Mouse (Mus musculus): Measurements from ENCODE around the gene Epsti1. TPM values are rescaled to one million over a fixed set of nuclear protein-coding genes. Genes with fewer than 3 reads are reported as not detected.

The Epsti1 gene
- polyA plus RNA-seq, 1 experiment from 2014 or later, result 0.19 TPM

DNA sequence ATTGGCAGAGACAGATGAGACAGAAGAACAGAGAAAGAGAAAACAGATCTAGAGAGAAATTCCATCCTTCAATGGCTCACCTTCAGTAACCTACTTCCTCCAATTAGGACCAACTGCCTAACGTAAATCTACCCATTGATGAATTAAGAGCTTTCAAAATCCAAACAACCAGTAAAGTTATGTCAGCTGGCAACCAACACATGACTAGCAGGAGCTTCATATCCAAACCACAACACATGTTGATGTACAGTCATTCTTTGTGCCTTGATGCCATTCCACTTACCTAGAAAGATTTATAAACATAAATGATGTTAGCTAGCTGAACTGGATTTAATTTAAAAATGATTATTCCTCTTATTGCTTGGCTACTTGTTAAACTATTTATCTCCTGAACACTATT is 22.0 kb upstream of the Epsti1 start:
- no peaks in the 10 kb centered on the region for H3K36me3 ChIP-seq
- H3K9ac ChIP-seq, result no peak overlapping the region
- no peak for ATAC-seq (ENCODE audit: insufficient number of reproducible peaks, insufficient read depth, low FRiP score, low TSS enrichment)
- no peak overlapping the region for H3K4me2 ChIP-seq (replicated peaks)
- no peaks in the 10 kb centered on the region for H3K27me3 ChIP-seq
- no peak overlapping the region for H3K27ac ChIP-seq
- H3K9me3 ChIP-seq, result no peaks in the 10 kb centered on the region
- no peak overlapping the region for H3K4me3 ChIP-seq
- WGBS, result 45% methylated on average over 1 of the region's 1 CpGs
- no peaks in the 10 kb centered on the region for H3K4me1 ChIP-seq

DNA sequence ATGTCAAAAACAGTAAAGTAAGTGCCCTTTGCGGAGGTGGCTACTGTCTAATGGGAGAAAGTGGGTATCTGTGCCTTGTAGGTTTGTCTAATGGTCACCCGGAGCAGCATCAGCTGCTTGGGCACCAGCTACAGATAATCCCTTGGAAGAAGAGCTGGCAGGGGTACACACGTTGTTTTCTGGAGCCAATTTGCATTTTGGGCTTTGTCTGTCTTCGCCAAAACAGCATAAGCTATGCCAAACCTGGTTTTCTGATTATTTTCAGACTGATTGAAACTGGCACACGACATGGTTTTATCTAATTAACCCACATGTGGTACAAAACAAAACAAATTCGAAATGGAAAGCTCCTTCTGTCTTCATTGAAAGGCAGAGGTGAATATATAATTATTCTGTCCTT is 21.4 kb upstream of the Epsti1 start:
- no peaks in the 10 kb centered on the region for H3K36me3 ChIP-seq
- no peak overlapping the region for H3K4me2 ChIP-seq (replicated peaks)
- H3K9ac ChIP-seq, result no peak overlapping the region
- no peak for ATAC-seq (ENCODE audit: insufficient number of reproducible peaks, insufficient read depth, low FRiP score, low TSS enrichment)
- H3K4me1 ChIP-seq, result no peaks in the 10 kb centered on the region
- H3K27me3 ChIP-seq, result no peaks in the 10 kb centered on the region
- no peak overlapping the region for H3K27ac ChIP-seq
- no peak overlapping the region for H3K4me3 ChIP-seq
- 65% methylated on average over 6 of the region's 6 CpGs for WGBS
- no peaks in the 10 kb centered on the region for H3K9me3 ChIP-seq

DNA sequence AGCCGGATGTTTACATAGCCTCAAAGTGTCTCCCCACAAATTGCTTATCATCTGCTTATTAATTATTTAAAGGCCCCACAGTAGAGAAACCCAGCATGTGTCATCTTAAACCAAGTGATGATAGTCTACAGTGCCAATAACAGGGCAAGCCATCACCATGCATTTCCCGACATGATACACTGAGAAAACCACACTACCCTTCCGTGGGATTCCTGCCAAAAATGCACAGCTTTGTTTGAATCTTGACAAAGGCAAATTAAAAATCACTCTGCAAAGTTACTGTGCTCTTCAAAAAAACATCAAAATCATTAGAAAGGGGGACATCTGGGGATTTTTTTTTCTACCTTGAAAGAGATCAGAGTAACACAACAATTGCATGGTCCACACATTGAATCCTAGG is 17.7 kb upstream of the Epsti1 start:
- no peaks in the 10 kb centered on the region for H3K36me3 ChIP-seq
- no peaks in the 10 kb centered on the region for H3K9me3 ChIP-seq
- no peak overlapping the region for H3K27ac ChIP-seq
- no peak for ATAC-seq (ENCODE audit: insufficient number of reproducible peaks, insufficient read depth, low FRiP score, low TSS enrichment)
- H3K27me3 ChIP-seq, result no peaks in the 10 kb centered on the region
- H3K9ac ChIP-seq, result no peak overlapping the region
- 87% methylated on average over 3 of the region's 3 CpGs for WGBS
- H3K4me1 ChIP-seq, result no peaks in the 10 kb centered on the region
- H3K4me3 ChIP-seq, result no peak overlapping the region
- H3K4me2 ChIP-seq (replicated peaks), result no peak overlapping the region

DNA sequence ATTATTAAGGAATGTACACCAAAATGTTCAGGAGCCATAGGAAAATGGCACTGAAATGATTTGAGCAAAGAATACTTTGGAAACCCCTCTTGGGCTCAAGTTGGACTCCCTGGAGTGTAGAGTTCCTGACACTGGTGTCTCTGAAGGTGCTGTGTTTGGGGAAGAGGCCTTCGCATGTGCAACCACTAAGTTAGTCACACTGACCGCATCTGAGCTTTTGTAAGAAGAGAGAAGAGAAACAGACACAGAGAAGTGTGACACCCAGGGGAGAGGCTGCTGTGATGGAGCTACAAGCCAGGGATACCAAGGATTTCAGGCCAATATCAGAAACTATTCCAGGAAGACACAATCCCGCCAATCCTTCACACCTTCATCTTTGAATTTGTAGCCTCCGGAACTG is 17.1 kb upstream of the Epsti1 start:
- no peak overlapping the region for H3K9ac ChIP-seq
- no peak overlapping the region for H3K27ac ChIP-seq
- H3K36me3 ChIP-seq, result no peaks in the 10 kb centered on the region
- no peak overlapping the region for H3K4me2 ChIP-seq (replicated peaks)
- no peaks in the 10 kb centered on the region for H3K27me3 ChIP-seq
- no peaks in the 10 kb centered on the region for H3K9me3 ChIP-seq
- no peak for ATAC-seq (ENCODE audit: insufficient number of reproducible peaks, insufficient read depth, low FRiP score, low TSS enrichment)
- H3K4me3 ChIP-seq, result no peak overlapping the region
- 86% methylated on average over 4 of the region's 4 CpGs for WGBS
- H3K4me1 ChIP-seq, result no peaks in the 10 kb centered on the region

GRCm38 (mm10) chr14:77889911-77890310 is 14.1 kb upstream of the Epsti1 start:
- WGBS, result 88% methylated on average over 7 of the region's 7 CpGs
- ATAC-seq (ENCODE audit: insufficient number of reproducible peaks, insufficient read depth, low FRiP score, low TSS enrichment), result no peak
- H3K9ac ChIP-seq, result no peak overlapping the region

GRCm38 (mm10) chr14:77895951-77896350 is 8.1 kb upstream of the Epsti1 start:
- no peaks in the 10 kb centered on the region for H3K9me3 ChIP-seq
- no peak overlapping the region for H3K27ac ChIP-seq
- 82% methylated on average over 3 of the region's 3 CpGs for WGBS
- ATAC-seq (ENCODE audit: insufficient number of reproducible peaks, insufficient read depth, low FRiP score, low TSS enrichment), result no peak
- H3K9ac ChIP-seq, result no peak overlapping the region
- no peaks in the 10 kb centered on the region for H3K36me3 ChIP-seq
- no peaks in the 10 kb centered on the region for H3K4me1 ChIP-seq
- no peak overlapping the region for H3K4me2 ChIP-seq (replicated peaks)
- no peak overlapping the region for H3K4me3 ChIP-seq
- no peaks in the 10 kb centered on the region for H3K27me3 ChIP-seq

More at GRCm38 (mm10) chr14:77889911-77890310, 14.1 kb upstream of the Epsti1 start:
- Histone ChIP-seq H3K27me3 (no peaks in the 10 kb centered on the region), H3K4me2 (replicated peaks) (no peak overlapping the region), H3K4me1 (no peaks in the 10 kb centered on the region), H3K4me3 (no peak overlapping the region), H3K9me3 (no peaks in the 10 kb centered on the region), H3K27ac (no peak overlapping the region), H3K36me3 (no peaks in the 10 kb centered on the region)

DNA sequence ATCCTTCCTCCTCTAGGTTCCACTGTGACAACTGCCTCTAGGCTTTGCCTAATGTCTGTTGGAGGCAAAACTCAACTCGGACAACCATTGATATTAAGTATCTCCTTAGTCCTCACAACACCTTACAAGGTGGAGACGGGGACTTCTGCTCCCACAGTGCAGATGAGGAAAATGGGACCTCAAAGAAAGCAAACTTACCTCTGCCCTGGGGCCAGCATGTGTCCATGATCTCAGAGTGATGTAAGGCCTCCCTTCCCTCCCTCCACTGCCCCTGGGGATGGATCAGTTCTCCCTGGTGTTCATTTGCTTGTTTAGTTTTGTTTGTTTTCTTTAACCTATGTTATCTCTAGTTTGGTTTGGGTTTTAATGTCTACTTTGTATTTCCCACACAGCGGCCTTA is 1.5 kb upstream of the Epsti1 start:
- H3K4me2 ChIP-seq (replicated peaks), result no peak overlapping the region
- no peaks in the 10 kb centered on the region for H3K4me1 ChIP-seq
- H3K9me3 ChIP-seq, result no peaks in the 10 kb centered on the region
- ATAC-seq (ENCODE audit: insufficient number of reproducible peaks, insufficient read depth, low FRiP score, low TSS enrichment), result no peak
- no peaks in the 10 kb centered on the region for H3K27me3 ChIP-seq
- WGBS, result 76% methylated on average over 3 of the region's 3 CpGs
- no peak overlapping the region for H3K9ac ChIP-seq
- H3K27ac ChIP-seq, result no peak overlapping the region
- no peak overlapping the region for H3K4me3 ChIP-seq
- H3K36me3 ChIP-seq, result no peaks in the 10 kb centered on the region

GRCm38 (mm10) chr14:77905466-77905865 is 1.4 kb downstream of the Epsti1 start:
- no peak for ATAC-seq (ENCODE audit: insufficient number of reproducible peaks, insufficient read depth, low FRiP score, low TSS enrichment)
- H3K4me1 ChIP-seq, result no peaks in the 10 kb centered on the region
- no peaks in the 10 kb centered on the region for H3K27me3 ChIP-seq
- no peak overlapping the region for H3K4me2 ChIP-seq (replicated peaks)
- no peak overlapping the region for H3K9ac ChIP-seq
- no peak overlapping the region for H3K27ac ChIP-seq
- no peak overlapping the region for H3K4me3 ChIP-seq
- 79% methylated on average over 5 of the region's 5 CpGs for WGBS
- H3K9me3 ChIP-seq, result no peaks in the 10 kb centered on the region
- H3K36me3 ChIP-seq, result no peaks in the 10 kb centered on the region

GRCm38 (mm10) chr14:77906586-77906985 is 2.5 kb downstream of the Epsti1 start:
- Histone ChIP-seq H3K4me2 (replicated peaks) (no peak overlapping the region), H3K9ac (no peak overlapping the region)
- no peak for ATAC-seq (ENCODE audit: insufficient number of reproducible peaks, insufficient read depth, low FRiP score, low TSS enrichment)

GRCm38 (mm10) chr14:77915776-77916175 is 11.7 kb downstream of the Epsti1 start:
- Histone ChIP-seq H3K27ac (no peak overlapping the region), H3K36me3 (no peaks in the 10 kb centered on the region), H3K27me3 (no peaks in the 10 kb centered on the region), H3K4me1 (no peaks in the 10 kb centered on the region), H3K4me3 (no peak overlapping the region), H3K4me2 (replicated peaks) (no peak overlapping the region), H3K9ac (no peak overlapping the region), H3K9me3 (no peaks in the 10 kb centered on the region)
- WGBS, result 85% methylated on average over 5 of the region's 5 CpGs
- no peak for ATAC-seq (ENCODE audit: insufficient number of reproducible peaks, insufficient read depth, low FRiP score, low TSS enrichment)

More at GRCm38 (mm10) chr14:77906586-77906985, 2.5 kb downstream of the Epsti1 start:
- Histone ChIP-seq H3K36me3 (no peaks in the 10 kb centered on the region), H3K4me3 (no peak overlapping the region), H3K9me3 (no peaks in the 10 kb centered on the region), H3K27ac (no peak overlapping the region), H3K27me3 (no peaks in the 10 kb centered on the region), H3K4me1 (no peaks in the 10 kb centered on the region)
- 80% methylated on average over 5 of the region's 5 CpGs for WGBS

- no peaks in the 10 kb centered on the region; the same call in 1 of the 2 replicates for H3K4me1 ChIP-seq
- no peaks in the 10 kb centered on the region for H3K9me3 ChIP-seq
- no peak overlapping the region for H3K27ac ChIP-seq
- no peaks in the 10 kb centered on the region for H3K27me3 ChIP-seq
- no peak for ATAC-seq (ENCODE audit: insufficient number of reproducible peaks, insufficient read depth, low FRiP score, low TSS enrichment)
- H3K9ac ChIP-seq, result no peak overlapping the region
- 89% methylated on average over 8 of the region's 8 CpGs for WGBS
- no peak overlapping the region for H3K4me2 ChIP-seq (replicated peaks)
- H3K36me3 ChIP-seq, result no peaks in the 10 kb centered on the region
- no peak overlapping the region for H3K4me3 ChIP-seq
Observed at GRCm38 (mm10) chr14:77921641-77922040, 17.6 kb downstream of the Epsti1 start.

DNA sequence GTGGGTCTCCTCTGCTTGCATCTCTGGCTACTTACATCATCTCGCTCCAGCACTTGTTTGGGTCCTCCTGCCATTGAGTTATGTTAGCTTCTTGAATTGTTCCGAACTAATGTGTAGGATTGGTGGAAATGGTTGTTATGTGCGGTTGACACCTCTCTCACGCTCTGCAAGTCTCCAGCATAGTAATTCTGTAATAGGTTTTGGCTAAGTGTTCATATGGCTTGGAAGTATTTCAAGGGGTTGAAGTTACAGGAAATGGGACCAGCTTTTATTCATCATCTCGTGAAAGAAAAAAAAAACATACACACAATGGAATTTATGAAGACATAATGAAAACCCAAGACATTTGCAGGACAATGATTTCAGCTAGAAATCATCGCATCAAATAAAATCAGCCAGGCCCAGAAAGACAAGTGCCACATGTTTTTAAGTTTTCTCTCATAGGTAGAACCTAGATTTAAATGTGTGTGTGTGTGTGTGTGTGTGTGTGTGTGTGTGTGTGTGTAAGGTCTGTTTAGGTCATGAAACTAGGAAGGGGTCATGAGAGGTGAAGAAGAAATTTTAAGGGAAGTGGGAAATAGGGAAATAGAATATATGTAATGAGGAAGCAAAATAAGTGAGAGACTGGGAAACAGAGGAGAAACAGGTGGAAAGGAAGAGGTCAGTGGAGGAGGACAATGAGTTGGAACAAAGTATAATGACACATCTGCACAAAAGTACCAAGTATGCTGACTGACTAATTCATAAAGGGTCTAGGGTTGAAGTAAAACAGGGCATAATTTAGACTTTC is 19.2 kb downstream of the Epsti1 start:
- Histone ChIP-seq H3K4me3 (no peak overlapping the region), H3K27ac (no peak overlapping the region), H3K9ac (no peak overlapping the region), H3K4me2 (replicated peaks) (no peak overlapping the region), H3K4me1 (no peaks in the 10 kb centered on the region; the same call in 1 of the 2 replicates), H3K36me3 (no peaks in the 10 kb centered on the region), H3K27me3 (no peaks in the 10 kb centered on the region), H3K9me3 (no peaks in the 10 kb centered on the region)
- no peak for ATAC-seq (ENCODE audit: insufficient number of reproducible peaks, insufficient read depth, low FRiP score, low TSS enrichment)
- WGBS, result 71% methylated on average over 6 of the region's 6 CpGs
